Mouse (Mus musculus) MEL (cell line): ENCODE measurements around the gene Stard10.

Experiments used
- CTCF ChIP-seq, 3 experiments: IDR thresholded peaks in 2 of 3; conservative IDR thresholded peaks in 1 of 3; 2 replicates each; pipeline ENCODE4 v1.5.1; 2011 to 2012; ENCODE audit warnings: low read length in 3 of 3, low read depth in 2 of 3, mild to moderate bottlenecking in 2 of 3, improper control_type of control experiment in 1 of 3, inconsistent platforms in 1 of 3, mixed read lengths in 1 of 3, moderate library complexity in 1 of 3; ENCODE audit not compliant: control insufficient read depth in 1 of 3, insufficient read depth in 1 of 3, poor library complexity in 1 of 3, severe bottlenecking in 1 of 3
- HCFC1 ChIP-seq: IDR thresholded peaks from 2 replicates; pipeline ENCODE4 v1.6.1; 2012; ENCODE audit warnings: low read depth, mild to moderate bottlenecking, inconsistent platforms, low read length, improper control_type of control experiment, moderate library complexity
- RAD21 ChIP-seq: IDR thresholded peaks from 2 replicates; pipeline ENCODE4 v1.6.1; 2011; ENCODE audit warnings: mild to moderate bottlenecking, low read depth, low read length, improper control_type of control experiment
- ZNF384 ChIP-seq: IDR thresholded peaks from 2 replicates; pipeline ENCODE4 v1.6.1; 2012; ENCODE audit warnings: low read depth, mild to moderate bottlenecking, inconsistent platforms, low read length, improper control_type of control experiment

- TF ChIP-seq ZNF384 (no peak), CTCF (IDR thresholded peaks at IDR 0.05 in 2 of 3, conservative IDR thresholded peaks at IDR 0.05 in 1 of 3; ENCODE audit: control insufficient read depth in 1 of 3, insufficient read depth in 1 of 3, low read depth in 2 of 3, low read length in 3 of 3, poor library complexity in 1 of 3, severe bottlenecking in 1 of 3) (no peak), RAD21 (no peak), HCFC1 (no peak)
Observed at GRCm38 (mm10) chr7:101314396-101314795, 2.5 kb upstream of the Stard10 start.
